Mouse (Mus musculus): Measurements from ENCODE around the gene Glce.

Gene Glce

GRCm38 (mm10) chr9:62122508-62123215 is at the start of gene Glce:
Gene Glce (minus strand): TSS chr9:62122655.
- DNase-seq (ENCODE audit: low read depth, low spot score) = peak; percentile 97

- no peak for DNase-seq (ENCODE audit: low read depth, low spot score)
Observed at GRCm38 (mm10) chr9:62172239-62172638, 49.8 kb upstream of the Glce start.

- no peak for DNase-seq (ENCODE audit: low read depth, low spot score)
Observed at GRCm38 (mm10) chr9:62170921-62171320, 48.5 kb upstream of the Glce start.

- no peak for DNase-seq (ENCODE audit: low read depth, low spot score)
Observed at GRCm38 (mm10) chr9:62166621-62167020, 44.2 kb upstream of the Glce start.

- DNase-seq (ENCODE audit: low read depth, low spot score) = no peak
Observed at GRCm38 (mm10) chr9:62166186-62166585, 43.7 kb upstream of the Glce start.

GRCm38 (mm10) chr9:62162889-62163291 is 40.4 kb upstream of the Glce start:
- DNase-seq (ENCODE audit: low read depth, low spot score) = no peak

- no peak for DNase-seq (ENCODE audit: low read depth, low spot score)
Observed at GRCm38 (mm10) chr9:62160788-62161187, 38.3 kb upstream of the Glce start.

- DNase-seq (ENCODE audit: low read depth, low spot score) = no peak
Observed at GRCm38 (mm10) chr9:62158746-62159145, 36.3 kb upstream of the Glce start.

- no peak for DNase-seq (ENCODE audit: low read depth, low spot score)
Observed at GRCm38 (mm10) chr9:62155821-62156220, 33.4 kb upstream of the Glce start.

GRCm38 (mm10) chr9:62155400-62155799 is 32.9 kb upstream of the Glce start:
- no peak for DNase-seq (ENCODE audit: low read depth, low spot score)

- DNase-seq (ENCODE audit: low read depth, low spot score) = no peak
Observed at GRCm38 (mm10) chr9:62154956-62155355, 32.5 kb upstream of the Glce start.

GRCm38 (mm10) chr9:62154551-62154950 is 32.1 kb upstream of the Glce start:
- DNase-seq (ENCODE audit: low read depth, low spot score) = no peak

- DNase-seq (ENCODE audit: low read depth, low spot score) = no peak
Observed at GRCm38 (mm10) chr9:62153263-62153662, 30.8 kb upstream of the Glce start.

- DNase-seq (ENCODE audit: low read depth, low spot score) = no peak
Observed at GRCm38 (mm10) chr9:62152506-62152905, 30.1 kb upstream of the Glce start.

GRCm38 (mm10) chr9:62145198-62145597 is 22.7 kb upstream of the Glce start:
- DNase-seq (ENCODE audit: low read depth, low spot score) = no peak

- DNase-seq (ENCODE audit: low read depth, low spot score) = no peak
Observed at GRCm38 (mm10) chr9:62143428-62143827, 21.0 kb upstream of the Glce start.

- DNase-seq (ENCODE audit: low read depth, low spot score) = no peak
Observed at GRCm38 (mm10) chr9:62139027-62139426, 16.6 kb upstream of the Glce start.

- no peak for DNase-seq (ENCODE audit: low read depth, low spot score)
Observed at GRCm38 (mm10) chr9:62137259-62137658, 14.8 kb upstream of the Glce start.

- DNase-seq (ENCODE audit: low read depth, low spot score) = no peak
Observed at GRCm38 (mm10) chr9:62132005-62132782, 9.7 kb upstream of the Glce start.

GRCm38 (mm10) chr9:62130746-62131145 is 8.3 kb upstream of the Glce start:
- DNase-seq (ENCODE audit: low read depth, low spot score) = no peak

GRCm38 (mm10) chr9:62128056-62128455 is 5.6 kb upstream of the Glce start:
- no peak for DNase-seq (ENCODE audit: low read depth, low spot score)

GRCm38 (mm10) chr9:62125986-62126575 is 3.6 kb upstream of the Glce start:
- DNase-seq (ENCODE audit: low read depth, low spot score) = no peak

GRCm38 (mm10) chr9:62124266-62124665 is 1.8 kb upstream of the Glce start:
- no peak for DNase-seq (ENCODE audit: low read depth, low spot score)

Measured in retina, adult 2 months (tissue).